Mouse (Mus musculus): ENCODE results near the gene Mras.

Mras gene

GRCm38 (mm10) chr9:99437031-99437764 lies at the start of gene Mras:
Gene Mras, minus strand, starts transcription at chr9:99437381.
- no peak for DNase-seq

DNA sequence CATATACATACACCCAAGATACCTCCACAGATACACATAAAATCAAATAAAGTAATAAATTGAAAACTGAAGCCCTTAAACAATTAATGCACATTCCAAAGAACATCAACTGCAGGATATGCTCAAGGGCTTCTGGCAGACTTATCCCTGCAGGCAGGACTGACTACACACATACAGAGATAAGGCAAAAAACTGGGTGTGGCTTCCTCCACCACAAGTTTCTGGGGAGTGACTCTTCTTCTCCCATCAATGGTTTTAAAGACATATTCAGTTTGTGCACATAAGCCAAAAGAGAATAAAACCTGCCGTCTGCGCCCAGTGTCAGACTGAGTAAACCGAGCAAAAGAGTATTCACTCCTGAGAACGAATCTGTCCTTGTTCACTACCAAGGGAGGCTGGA lies 48.0 kb upstream of the Mras start:
- DNase-seq = no peak

GRCm38 (mm10) chr9:99484632-99485031 lies 47.5 kb upstream of the Mras start:
- DNase-seq = no peak

DNA sequence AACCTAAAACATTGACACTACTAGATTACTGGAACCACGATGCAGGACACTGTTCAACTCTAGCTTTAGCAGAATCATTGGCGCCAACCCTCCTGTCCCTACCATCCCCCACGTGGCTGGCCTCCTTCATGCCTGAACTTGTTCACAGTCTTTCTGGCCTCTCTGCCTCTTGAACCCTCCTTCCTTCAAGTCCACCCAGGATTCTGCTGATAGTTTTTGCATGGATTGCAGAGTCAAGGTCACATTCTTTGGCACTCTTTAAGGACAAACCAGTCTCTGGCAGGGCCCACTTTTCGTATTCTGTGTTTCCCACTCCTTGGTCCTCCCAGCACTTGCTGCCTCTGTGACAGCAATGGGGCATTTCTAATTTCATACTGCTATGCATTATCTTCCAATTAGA lies 46.0 kb upstream of the Mras start:
- DNase-seq = no peak

DNA sequence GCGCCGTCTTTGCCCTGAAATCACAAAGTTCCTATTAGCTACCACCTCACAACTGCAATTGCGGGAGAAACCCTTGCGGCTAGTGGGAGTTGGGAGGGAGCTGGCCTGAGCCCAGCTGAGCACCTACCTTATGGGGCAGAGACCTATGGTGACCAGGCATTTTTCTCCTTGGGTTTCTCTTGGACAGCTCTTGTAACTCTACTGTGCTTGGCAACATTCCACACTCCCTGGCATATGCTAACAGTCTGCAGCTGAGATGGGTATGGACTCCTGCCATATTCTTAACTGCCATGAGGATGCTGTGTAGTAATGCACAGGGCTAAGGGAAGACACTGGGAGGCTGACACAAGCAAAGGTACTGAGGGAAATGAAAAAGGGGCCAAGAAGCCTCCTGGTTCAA lies 43.6 kb upstream of the Mras start:
- no peak for DNase-seq

DNA sequence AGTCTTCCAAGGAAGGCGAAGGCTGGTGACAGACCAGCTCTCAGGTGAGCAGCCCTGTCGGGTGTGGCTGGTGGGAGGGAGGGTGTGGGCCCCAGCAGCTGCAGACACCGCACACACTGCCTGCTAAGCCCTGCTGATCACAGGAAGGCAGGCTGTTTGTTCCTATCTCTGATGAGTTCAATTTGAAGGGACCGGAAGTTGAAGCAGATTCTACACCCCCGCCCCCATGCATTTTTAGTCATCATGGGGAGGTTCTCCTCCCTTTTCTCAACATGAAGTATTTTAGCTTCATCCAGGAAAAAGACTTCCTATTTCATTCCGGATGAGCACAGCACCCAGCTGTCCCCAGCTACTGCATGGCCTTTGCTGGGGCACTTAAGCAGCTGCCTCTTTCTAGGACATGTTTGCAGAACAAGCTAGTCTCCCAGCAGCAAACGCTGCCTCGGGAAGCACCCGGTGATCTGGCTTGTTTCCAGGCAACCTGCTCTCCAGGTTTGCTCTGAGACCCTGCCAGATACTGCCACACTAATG lies 42.1 kb upstream of the Mras start:
- DNase-seq = no peak

DNA sequence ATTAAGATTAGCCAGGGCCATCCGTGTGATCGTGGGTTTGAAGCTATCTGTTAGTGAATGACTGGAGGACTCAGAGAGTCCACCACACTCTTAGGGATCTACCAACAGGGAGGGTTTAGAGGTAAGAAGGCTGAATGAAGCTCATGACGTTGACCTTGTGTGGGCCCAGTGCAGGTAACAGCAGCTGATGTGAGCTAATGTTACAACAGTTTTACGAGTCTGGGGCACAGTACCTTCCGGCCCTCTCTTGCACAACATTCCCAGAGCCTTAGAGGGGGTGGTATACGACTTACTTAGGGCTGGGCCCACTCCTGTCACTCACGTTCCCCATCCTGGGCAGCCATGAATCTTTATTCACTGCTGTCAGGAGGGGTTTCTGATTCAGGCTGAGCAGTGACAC lies 34.2 kb upstream of the Mras start:
- DNase-seq = no peak

GRCm38 (mm10) chr9:99470347-99471092 lies 33.3 kb upstream of the Mras start:
- DNase-seq = no peak

- DNase-seq = no peak
Observed at GRCm38 (mm10) chr9:99469681-99470273, 32.6 kb upstream of the Mras start.

GRCm38 (mm10) chr9:99468572-99468971 lies 31.4 kb upstream of the Mras start:
- no peak for DNase-seq

GRCm38 (mm10) chr9:99464876-99465275 lies 27.7 kb upstream of the Mras start:
- DNase-seq = no peak

DNA sequence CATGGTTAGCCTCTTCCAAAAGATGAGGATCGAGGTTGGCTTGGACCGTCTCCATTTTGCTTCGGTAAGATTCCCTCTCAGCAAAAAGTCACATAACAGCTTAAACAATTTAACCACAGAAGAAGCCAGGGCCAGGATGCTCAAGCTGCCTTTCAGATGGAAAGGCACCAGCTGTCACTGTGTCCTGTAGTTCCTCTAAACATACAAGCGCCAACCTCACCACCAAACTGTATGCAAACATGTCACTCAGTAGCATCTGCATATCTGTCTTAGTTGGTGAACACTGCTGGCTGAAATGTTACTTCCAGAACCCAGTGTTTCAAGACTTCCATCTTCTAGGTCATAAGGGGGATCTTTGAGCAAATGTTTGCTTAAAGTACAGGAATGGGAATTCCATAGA lies 22.5 kb upstream of the Mras start:
- no peak for DNase-seq

- no peak for DNase-seq
Observed at GRCm38 (mm10) chr9:99458529-99459208, 21.5 kb upstream of the Mras start.

DNA sequence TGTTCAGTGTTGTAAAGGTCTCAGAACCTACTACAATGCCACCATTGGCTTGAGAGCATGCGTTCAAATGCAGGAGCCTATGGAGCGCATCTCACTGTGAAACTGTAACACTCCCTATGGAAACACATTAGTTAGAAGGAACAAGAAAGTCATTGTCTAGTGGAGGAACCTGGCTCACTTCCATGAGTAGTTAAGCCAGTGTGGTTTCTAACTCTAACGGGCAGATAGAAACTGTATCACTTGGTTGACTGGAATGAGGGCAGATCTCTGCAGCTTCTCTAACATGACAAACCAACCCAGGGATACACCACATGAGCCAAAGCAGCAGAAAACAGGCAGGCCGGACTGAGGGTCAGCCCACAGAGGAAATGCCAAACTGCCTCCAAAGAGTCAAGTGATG lies 17.0 kb upstream of the Mras start:
- no peak for DNase-seq

- DNase-seq = no peak
Observed at GRCm38 (mm10) chr9:99451161-99451560, 14.0 kb upstream of the Mras start, which contains the start of gene Nme9. Gene Nme9, plus strand, starts transcription at chr9:99451475.

- DNase-seq = no peak
Observed at GRCm38 (mm10) chr9:99449886-99450647, 12.9 kb upstream of the Mras start.

GRCm38 (mm10) chr9:99447323-99447722 lies 10.1 kb upstream of the Mras start:
- DNase-seq = no peak

DNA sequence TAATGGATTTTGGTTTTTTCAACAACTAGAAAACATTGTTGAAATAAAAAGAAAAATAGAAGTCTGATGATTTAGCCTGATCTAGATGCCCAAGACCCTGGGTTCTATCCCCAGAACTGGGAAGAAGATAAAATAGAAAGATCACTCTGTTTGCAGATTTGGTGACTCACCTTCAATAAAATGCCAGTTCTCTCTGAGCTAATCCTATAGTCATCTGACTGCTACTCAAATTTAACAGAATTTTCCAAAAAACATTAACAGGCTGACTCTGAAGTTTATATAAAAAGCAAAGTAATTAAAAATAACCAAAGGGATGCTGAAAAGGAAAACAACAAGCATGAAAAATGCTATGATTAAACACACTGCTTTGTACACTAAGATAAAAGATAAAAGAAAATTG lies 9.1 kb upstream of the Mras start:
- DNase-seq = no peak

GRCm38 (mm10) chr9:99444590-99445178 lies 7.5 kb upstream of the Mras start:
- no peak for DNase-seq

DNA sequence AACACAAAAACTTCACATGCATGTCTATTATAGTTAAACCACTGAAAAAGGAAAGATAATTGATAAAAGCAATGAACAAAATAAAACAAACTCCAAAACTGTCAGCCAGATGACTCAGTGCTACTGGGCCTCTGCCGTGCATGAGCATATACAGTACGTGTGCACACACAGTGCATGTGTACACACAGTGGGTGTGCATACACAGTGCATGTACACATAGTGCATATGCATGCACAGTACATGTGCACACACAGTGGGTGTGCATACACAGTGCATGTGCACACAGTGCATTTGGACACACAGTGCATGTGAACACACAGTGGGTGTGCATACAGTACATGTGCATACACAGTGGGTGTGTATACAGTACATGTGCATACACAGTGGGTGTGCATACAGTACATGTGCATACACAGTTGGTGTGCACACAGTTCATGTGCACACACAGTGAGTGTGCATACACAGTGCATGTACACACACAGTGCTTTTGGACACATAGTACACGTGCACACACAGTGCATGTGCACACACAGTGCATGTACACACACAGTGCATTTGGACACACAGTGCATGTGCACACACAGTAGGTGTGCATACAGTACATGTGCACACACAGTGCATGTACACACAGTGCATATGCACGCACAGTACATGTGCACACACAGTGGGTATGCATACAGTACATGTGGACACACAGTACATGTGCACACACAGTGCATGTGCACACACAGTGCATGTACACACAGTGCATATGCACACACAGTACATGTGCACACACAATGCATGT lies 4.7 kb upstream of the Mras start:
- DNase-seq = no peak

DNA sequence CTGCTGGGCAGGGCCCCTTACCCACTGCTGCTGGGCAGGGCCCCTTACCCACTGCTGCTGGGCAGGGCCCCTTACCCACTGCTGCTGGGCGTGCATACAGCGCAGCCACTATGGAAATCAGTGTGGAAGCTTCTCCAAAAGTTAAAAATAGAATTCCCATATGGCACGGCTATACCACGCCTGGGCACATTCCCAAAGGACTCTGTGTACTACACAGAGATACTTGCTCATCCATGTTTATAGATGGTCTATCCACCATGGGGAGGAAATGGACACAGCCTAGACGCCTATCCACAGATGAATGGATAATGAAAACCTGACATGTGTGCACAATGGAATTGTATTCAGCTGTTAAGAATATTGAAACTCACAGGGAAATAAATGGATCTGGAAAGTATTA lies 3.8 kb upstream of the Mras start:
- no peak for DNase-seq

All from thymus, adult 18-20 months (tissue).